Mouse (Mus musculus): Measurements from ENCODE around the gene Ell. TPM values are rescaled to one million over a fixed set of nuclear protein-coding genes. Genes with fewer than 3 reads are reported as not detected.

Gene Ell
- total RNA-seq, 2 experiments from 2014 or later: 12.0 to 12.1 TPM

GRCm38 (mm10) chr8:70529741-70530161 lies 9.5 kb upstream of the Ell start:
- intact Hi-C loops (cut with DNase I): no loop called here
- no peak for DNase-seq

- DNase-seq: no peak
- intact Hi-C loops (cut with DNase I): no loop called here
These were observed 8.9 kb upstream of the Ell start for GRCm38 (mm10) chr8:70530314-70530713.

- intact Hi-C loops (cut with DNase I): no loop called here
These were observed 5.0 kb upstream of the Ell start for GRCm38 (mm10) chr8:70534281-70534680.

GRCm38 (mm10) chr8:70535221-70535620 lies 4.0 kb upstream of the Ell start:
- no peak for DNase-seq
- intact Hi-C loops (cut with DNase I): no loop called here

More at GRCm38 (mm10) chr8:70534281-70534680, 5.0 kb upstream of the Ell start:
- DNase-seq: no peak

GRCm38 (mm10) chr8:70535701-70536100 lies 3.6 kb upstream of the Ell start:
- no peak for DNase-seq
- intact Hi-C loops (cut with DNase I): no loop called here

DNA sequence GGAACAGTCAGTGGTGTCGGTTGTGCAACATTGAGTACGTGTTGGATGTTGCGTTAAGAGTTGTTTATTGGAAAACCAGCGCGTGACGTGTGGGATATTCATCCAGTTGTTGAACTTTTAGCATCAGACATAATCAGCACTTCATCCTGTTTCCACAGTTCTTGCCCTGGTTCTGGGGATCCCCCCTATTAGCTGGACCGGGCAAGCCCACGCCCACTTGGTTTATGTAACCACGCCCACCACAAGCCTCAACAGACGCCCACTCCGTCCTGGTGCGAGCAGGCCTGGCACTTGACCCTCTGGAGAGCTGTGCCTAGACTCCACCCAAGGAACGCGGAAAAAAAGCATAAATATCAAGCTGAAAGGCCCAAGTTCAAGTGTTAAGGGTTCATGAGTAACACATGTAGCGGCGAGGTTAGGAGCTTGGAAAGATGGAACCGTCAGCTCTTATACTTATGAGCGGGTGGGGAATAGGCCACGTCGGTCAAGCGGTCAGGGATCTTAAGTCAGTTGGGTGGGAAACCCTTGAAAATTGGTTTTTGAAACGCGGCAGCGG lies 1.2 kb upstream of the Ell start:
- peak; percentile 69 to 70 for DNase-seq
- intact Hi-C loops (cut with DNase I): loop anchor here (2.0 kb wide), 1 partner anchor 27 kb away; the partner anchor contains the start of gene Uba52

DNA sequence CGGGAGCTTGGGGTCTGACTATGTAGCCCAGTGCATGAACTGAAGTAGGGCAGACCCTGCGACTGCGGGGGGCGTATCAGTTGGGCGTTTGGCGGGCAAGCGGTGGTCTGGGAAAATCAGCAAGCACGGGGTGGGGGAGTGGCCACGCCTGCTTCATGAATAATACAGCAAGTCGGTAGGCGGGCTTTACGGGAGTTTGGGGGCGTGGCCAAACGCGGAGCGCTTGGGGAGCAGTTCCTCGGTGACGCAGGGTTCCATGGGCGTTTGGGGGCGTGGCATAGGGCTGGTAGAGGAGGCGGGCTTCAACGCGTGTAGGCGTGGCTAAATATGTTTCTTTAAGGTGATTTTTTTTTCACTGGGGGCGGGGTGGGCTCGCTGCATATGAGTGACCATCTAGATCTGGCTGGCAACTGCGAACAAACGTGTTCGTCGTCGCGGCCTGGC lies 602 bp upstream of the Ell start:
- peak; percentile 99 for DNase-seq
- intact Hi-C loops (cut with DNase I): loop anchor here (2.0 kb wide), 1 partner anchor 28 kb away; the partner anchor contains the start of gene Uba52

DNA sequence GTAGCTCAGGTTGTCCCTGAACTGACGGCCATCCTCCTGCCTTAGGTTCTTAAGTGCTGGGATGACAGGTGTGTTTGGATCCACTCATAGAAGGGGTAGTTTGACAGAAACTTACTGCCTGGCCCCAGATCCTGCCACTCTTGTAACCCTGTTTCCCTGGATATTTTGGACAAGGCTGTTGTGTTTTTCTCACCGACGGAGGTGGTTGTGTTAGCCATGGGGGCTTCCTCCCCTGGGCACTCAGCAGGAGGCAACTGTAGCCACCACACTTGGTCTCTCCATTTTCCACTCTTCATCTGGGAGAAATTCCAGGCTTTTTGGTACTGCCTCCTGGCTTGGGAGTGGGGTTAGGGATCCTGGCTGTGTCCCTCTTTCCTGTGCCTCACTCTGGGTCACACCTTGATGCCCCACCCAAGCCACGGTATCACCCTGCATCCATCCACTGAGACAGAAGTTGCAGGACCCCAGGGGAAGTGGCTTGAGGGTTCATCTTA lies 803 bp downstream of the Ell start:
- intact Hi-C loops (cut with DNase I): no loop called here
- DNase-seq: no peak

- DNase-seq: peak in 1 of 2 experiments; percentile 28
- intact Hi-C loops (cut with DNase I): no loop called here
These were observed 1.3 kb downstream of the Ell start for GRCm38 (mm10) chr8:70540507-70541071.

- intact Hi-C loops (cut with DNase I): no loop called here
- no peak for DNase-seq
These were observed 1.8 kb downstream of the Ell start for GRCm38 (mm10) chr8:70541081-70541480.

DNA sequence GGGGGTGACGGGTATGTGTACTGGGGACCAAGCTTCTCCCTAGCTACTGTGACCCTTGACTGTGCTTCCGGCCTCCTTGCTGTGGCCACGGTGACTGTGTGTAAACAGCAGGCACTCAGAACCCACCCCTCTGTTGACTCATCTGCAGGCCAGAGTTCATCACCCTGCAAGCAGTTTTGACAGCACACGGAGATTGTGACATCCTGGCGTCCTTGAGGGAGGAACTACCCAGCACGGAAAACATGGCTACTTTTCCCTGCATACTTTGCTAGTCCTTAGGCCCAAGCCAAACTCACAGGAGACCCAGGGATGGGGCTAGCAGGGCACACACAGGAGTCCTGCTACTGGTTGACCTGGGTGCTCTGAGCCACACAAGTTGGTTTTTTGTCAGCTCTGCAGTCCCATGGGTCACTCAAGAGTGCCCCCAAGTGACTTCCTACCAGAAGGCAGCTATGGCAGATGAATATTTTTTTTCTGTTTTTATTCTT lies 5.0 kb downstream of the Ell start:
- intact Hi-C loops (cut with DNase I): no loop called here
- peak; percentile 38 to 51 for DNase-seq

GRCm38 (mm10) chr8:70546412-70546811 lies 7.2 kb downstream of the Ell start:
- intact Hi-C loops (cut with DNase I): loop anchor here (5.0 kb wide), 1 partner anchor 41 kb away; no protein-coding TSS in a partner anchor
- no peak for DNase-seq

DNA sequence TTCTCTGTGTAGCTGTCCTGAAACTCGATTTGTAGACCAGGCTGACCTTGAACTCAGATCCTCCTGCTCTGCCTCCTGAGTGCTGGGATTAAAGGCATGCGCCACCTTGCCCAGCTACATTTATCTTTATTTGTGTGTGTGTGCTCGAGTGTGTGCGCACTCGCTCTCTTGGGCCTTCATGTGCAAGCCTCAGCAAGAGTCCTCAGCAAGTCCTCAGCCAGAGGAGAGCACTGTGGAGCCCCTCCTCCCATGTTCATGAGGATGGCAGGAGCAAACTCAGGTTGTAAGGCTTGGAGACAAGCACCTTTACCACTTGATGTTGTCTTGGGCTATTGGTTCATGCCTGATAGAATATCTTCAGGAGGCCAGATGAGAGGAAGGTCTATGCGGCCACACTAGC lies 8.5 kb downstream of the Ell start:
- intact Hi-C loops (cut with DNase I): loop anchor here (5.0 kb wide), 1 partner anchor 40 kb away; no protein-coding TSS in a partner anchor
- DNase-seq: no peak

DNA sequence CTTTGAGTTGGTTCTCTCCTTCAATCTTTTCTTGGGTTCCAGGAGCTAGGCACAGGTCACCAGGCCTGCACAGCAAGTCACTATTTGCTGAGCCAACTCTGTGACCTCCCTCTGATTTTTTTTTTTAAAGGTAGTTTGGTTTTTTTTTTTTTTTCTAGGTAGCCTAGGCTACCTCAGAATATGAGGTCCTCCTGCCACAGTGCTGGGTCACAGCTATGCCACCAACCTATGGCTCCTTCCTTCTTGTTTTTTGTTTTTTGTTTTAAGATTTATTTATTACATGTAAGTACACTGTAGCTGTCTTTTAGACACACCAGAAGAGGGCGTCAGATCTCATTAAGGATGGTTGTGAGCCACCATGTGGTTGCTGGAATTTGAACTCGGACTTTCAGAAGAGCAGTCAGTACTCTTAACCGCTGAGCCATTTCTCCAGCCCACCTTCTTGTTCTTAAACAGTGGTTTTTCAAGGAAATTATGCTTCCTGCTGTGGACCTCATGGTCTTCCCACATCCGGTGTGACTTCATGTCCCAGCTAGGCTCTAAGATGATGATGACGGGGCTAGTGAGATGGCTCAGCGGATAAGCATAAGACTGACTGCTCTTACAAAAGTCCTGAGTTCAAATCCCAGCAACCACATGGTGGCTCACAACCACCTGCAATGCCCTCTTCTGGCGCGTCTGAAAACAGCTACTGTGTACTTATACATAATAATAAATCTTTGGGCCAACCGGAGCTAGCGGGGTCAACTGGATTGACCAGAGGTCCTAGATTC lies 10.3 kb downstream of the Ell start:
- DNase-seq: no peak
- intact Hi-C loops (cut with DNase I): loop anchor here (5.0 kb wide), 1 partner anchor 38 kb away; no protein-coding TSS in a partner anchor

- intact Hi-C loops (cut with DNase I): no loop called here
- DNase-seq: peak; percentile 31 to 54
These were observed 12.4 kb downstream of the Ell start for GRCm38 (mm10) chr8:70551558-70552161.

- no peak for DNase-seq
- intact Hi-C loops (cut with DNase I): no loop called here
These were observed 13.6 kb downstream of the Ell start for GRCm38 (mm10) chr8:70552836-70553235.

DNA sequence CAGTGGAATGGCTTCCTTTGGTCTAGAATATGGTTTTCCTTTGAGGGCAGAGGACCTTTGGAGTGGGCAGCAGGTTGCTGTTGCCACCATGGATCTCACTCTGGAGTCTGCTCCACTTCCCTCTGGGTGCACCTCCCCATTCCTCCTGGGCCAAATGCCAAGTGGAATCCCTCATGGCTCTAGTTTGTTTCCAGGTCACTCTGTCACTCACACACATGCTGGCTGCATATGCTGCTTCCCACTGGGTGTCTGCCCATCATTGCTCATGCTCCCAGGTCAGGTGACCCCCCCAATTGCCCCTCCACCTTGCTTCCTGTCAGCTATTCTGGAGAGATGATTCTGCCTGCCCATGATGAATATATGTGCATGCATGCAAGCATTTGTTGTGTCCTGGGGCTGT lies 14.5 kb downstream of the Ell start:
- peak; percentile 62 to 73 for DNase-seq

GRCm38 (mm10) chr8:70555079-70555747 lies 16.0 kb downstream of the Ell start:
- intact Hi-C loops (cut with DNase I): no loop called here

More for the DNA sequence above, 14.5 kb downstream of the Ell start:
- intact Hi-C loops (cut with DNase I): no loop called here

GRCm38 (mm10) chr8:70558334-70558733 lies 19.1 kb downstream of the Ell start:
- DNase-seq: no peak
- intact Hi-C loops (cut with DNase I): loop anchor here (2.0 kb wide), 1 partner anchor 52 kb away; no protein-coding TSS in a partner anchor

More at GRCm38 (mm10) chr8:70555079-70555747, 16.0 kb downstream of the Ell start:
- no peak for DNase-seq

DNA sequence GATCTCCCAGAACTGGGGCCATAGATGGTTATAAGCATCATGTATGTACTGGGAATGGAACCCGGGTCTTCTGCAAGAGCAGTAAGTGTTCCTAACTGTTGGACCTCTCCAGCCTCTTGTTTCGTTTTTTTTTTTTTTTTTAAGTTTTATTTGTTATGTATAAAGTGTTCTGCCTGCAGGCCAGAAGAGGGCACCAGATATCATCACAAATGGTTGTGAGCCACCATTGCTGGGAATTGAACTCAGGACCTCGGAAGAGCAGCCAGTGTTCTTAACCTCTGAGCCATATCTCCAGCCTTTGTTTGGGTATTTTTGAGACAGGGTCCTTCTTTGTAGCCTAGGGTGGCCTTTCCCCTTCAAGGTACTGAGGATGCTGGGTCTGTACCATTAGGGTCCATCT lies 19.7 kb downstream of the Ell start:
- DNase-seq: no peak
- intact Hi-C loops (cut with DNase I): loop anchor here (2.0 kb wide), 1 partner anchor 52 kb away; no protein-coding TSS in a partner anchor

Data from heart, postnatal 36 days (tissue).